Mouse (Mus musculus): ENCODE measurements around the gene Rpl35.
"Not testable (repeated sequence)": the region's sequence is repeated elsewhere in the genome, so short reads cannot be mapped to it uniquely, and the experiment has no call there.

The Rpl35 gene

DNA sequence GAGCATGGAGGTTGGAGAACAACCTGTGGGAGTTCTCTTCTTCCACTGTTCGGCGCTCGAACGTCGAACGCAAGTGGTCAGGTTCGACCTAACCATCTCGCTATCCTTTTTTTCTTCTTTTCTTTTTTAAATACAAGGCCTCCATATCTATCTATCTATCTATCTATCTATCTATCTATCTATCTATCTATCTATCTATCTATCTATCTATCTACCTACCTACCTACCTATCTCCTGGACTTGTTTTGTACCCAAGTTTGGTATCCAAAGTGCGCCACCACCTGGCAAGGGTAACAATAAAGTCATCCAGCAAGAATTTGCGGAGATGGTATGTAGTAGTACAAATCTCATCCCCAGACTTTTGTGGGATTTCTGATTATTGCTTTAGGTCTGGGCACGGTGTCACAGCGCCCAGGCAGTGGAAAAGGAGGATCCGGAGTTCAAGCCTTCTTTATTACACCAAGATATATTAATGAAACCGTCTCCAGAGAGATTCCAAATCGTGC is at the start of gene Rpl35:
Gene Rpl35 (minus strand): TSS at position 51 of the 506 bp plus-strand sequence.
- DNase-seq (ENCODE audit: extremely low spot score, low read depth, low spot score): no peak

DNA sequence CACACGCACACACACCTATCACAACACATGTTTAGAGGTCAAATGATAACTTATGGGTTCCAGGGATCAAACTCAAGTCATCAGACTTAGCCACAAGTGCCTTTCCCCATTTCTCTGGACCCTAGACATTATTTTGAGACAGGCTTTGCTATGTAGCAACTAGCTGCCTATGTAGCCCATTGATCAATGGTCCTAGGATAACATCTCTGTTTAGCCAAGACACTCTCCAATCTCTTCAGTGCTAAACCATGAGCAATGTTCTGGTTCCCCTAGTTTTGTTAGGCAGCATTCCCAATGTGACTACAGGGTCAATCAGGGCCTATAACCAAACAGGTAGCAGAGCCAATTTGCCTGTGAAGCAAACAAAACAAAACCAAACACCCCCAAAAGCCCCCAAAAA is 43.1 kb upstream of the Rpl35 start:
- DNase-seq (ENCODE audit: extremely low spot score, low read depth, low spot score): no peak

DNA sequence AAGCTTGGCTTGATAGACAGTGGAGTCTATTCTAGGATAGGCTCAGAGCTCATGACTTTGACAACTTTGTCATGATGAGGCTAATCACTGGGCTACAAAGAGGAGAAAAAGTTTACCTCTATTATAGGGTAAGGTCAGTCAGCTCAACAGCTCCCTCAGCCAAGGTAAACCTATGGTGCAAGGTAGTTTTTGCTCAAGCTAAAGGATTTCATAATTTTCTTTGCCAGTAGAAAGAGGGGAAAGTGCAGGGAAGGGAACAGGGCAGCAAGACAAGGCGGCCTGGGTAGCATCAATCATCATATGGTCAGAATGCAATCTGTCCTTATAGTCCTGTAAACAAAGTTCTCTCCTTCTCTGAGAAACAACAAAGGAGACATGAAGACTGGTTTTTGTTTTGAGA is 34.8 kb upstream of the Rpl35 start:
- no peak for DNase-seq (ENCODE audit: extremely low spot score, low read depth, low spot score)

DNA sequence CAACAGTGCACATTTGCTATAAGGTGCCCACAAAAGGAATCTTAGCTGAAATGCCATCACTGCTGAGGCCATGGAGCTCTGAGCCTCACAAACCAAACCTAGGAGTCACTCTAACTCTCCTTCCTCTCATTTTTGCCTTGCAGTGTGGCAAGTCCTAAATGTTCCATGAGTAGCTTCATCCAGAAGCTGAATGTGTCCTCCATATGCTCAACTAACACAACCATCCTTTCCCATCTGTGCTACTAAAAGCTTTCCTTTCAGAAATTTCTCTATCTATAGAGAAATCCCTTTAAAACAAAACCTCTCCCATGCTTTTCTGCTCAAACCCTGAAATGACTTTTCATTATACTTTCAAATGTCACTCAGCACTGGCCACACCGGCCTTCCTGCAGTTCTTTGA is 26.2 kb upstream of the Rpl35 start:
- DNase-seq (ENCODE audit: extremely low spot score, low read depth, low spot score): no peak

DNA sequence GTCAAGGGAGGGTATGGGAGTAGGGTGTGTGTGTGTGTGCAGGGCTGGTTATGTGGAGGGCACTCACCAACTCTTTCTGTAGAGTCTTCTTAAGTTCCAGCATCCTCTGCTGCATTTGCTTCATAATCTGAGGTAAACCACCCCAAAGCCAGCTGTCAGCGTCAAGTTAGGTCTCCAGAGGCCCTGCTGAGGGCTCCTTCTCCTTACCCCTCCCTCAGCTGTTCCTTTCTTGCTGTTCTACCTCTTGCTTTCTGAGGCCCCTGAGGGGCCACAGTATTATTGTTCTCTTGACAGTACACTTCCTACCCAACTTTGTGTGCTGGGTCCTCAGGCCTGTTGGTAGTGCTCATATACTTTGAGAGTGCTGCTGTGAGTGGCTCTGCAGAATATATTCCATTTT is 14.6 kb upstream of the Rpl35 start:
- no peak for DNase-seq (ENCODE audit: extremely low spot score, low read depth, low spot score)

DNA sequence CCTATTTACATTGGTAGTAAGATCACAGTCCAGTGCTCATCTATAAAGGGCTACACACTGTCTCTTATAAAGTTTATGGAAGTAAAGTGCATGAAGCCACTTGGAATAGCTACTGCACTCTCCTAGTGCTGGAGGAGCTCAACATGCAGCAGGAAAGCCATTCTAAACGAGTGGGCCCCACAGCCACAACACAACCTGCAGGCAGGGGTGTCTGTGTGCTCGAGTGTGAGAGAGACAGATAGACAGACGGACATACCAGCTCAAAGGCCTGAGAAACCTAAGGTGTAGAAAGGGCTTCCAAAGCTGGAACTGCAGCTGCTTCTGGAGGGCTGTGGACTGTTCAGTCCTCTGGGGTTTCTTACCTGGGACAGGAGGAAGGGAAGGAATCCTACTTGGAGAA is 11.2 kb upstream of the Rpl35 start:
- DNase-seq (ENCODE audit: extremely low spot score, low read depth, low spot score): no peak

DNA sequence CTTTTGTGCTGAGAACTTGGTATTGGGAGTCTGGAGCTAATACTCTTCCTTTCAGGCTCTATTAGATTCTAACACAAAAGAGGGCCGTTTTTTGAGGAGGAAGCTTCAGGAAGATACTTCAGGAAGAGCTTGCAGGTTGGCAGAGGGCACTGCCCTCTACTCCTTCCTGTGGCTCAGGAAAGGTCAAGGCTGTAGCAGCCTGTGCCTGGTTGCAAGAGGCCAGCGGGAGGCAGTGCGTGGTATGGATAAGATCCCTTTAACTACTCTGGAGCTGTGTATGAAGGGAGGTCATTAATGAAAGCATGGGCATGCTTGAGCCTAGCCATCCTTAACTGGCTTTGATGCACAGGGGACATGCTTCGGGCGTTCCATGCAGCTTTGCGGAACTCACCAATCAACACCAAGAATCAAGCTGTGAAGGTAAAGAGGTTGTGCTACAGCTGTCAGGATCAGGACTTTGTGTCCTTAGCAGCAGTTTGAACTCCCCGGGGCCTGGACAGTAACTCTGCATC is 7.4 kb upstream of the Rpl35 start:
- DNase-seq (ENCODE audit: extremely low spot score, low read depth, low spot score): no peak

DNA sequence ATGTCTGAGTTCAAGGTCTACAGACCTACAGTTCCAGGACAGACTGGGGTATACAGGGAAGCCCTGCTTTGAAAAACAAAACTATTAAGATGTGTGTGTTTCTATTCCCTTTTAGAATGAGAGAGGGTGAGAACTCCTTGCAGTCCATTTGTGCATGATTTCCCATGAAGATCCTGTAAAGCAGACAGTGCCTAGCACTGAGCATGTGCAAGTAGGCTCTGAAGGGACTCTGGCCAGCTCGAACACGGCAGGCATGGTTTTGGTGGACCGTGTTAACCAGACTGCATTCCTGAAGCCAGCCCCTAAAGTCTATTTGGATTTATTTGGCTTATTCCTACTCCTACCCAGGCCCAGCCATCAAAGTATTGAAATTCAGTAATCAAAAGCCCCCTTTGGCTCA is 6.5 kb upstream of the Rpl35 start:
- DNase-seq (ENCODE audit: extremely low spot score, low read depth, low spot score): no peak

DNA sequence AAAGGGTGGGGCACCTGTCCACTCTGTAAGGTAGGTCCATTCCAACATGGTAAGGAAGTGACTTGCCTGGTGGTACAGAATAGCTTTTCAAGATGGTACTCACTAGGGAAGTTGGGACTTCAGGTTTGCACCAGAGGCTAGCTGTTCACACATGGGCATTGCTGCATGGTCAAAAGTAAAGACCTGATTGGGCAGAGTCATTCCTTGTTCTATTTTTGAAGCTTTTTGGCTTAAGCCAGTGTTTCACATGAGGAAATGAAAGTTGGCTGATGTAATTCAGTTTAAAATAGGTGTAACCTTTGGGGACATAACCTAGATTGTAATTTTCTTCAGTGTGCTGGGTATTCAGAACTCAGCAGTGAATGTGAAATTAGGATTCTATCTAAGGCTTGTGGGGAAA is 5.8 kb upstream of the Rpl35 start:
- no peak for DNase-seq (ENCODE audit: extremely low spot score, low read depth, low spot score)

DNA sequence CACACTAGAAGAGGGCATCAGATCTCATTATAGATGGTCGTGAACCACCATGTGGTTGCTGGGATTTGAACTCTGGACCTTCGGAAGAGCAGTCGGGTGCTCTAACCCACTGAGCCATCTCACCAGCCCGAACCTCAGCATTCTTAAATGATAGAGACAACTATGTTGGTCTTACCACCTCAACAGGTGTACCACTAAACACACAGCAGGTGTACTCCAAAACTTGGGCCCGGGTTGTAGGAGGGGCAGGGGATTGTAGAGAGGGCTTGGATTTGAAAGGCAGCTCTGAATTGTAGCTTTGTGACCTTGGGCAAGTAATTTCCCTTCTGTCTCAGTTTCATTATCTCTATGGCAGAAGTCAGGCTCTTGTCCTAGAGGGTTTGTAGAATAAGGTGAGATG is 4.7 kb upstream of the Rpl35 start:
- DNase-seq (ENCODE audit: extremely low spot score, low read depth, low spot score): not testable (repeated sequence)

DNA sequence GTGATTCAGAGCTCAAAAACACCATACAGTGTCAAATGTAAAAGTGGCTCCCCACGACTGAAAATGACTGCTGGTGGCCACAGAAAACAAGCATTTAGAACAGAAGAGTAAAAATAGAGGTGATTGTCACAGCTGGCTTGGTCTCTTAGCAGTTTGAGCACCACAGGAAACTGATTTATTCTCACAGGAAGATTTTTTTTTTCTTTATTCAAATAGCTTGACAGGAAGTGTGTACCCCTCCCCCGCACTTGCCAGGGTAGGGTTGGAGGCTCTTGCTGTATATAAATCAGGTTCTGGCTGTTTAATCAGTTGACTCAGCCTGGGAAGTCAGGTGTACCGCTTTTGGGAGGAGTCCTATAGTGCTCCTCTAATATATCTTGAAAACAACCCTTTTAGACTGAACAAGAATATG is 3.5 kb upstream of the Rpl35 start:
- no peak for DNase-seq (ENCODE audit: extremely low spot score, low read depth, low spot score)

DNA sequence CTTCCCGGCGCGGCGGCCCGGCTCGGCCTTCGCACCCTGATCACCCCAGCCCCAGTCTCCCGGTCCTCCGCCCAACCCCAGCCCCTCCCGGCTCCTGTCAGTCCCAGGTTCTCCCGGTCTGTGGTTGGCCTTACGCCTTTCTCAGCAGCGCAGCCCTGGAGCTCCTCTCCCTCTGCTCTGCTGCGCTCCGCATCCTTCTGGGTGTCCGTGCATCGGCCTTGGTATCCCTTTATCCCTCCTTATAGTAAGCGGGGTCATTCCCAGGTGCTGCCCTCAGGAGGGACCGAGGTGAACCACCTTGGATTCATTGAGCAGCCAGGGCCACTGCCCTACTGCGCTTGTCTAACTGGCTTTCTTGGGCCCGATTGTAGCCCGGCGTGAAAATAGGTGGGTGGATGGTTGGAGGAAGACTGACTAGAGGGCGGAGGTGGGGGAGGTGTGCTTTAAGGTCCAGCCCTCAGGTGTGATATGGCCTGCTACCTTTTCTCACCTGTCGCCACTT is 3.0 kb upstream of the Rpl35 start:
- DNase-seq (ENCODE audit: extremely low spot score, low read depth, low spot score): no peak

DNA sequence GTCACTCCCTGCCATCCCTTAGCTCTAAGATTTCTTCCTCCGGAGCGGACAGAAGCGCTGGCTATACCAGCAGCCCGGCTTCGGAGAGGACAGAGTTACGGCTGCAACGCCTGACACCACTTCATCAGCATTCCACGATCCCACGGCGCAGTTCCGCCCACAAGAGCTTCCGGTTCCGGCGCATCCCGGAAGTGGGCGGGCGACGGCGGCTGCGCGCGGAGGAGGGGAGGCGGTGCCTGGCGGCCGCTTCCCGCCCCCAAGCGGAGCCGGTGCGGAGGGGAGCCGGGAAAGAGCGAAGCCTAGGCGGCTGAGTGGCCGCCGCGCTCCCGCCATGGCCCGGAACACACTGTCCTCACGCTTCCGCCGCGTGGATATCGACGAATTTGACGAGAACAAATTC is 2.4 kb upstream of the Rpl35 start:
- DNase-seq (ENCODE audit: extremely low spot score, low read depth, low spot score): peak; percentile 62

DNA sequence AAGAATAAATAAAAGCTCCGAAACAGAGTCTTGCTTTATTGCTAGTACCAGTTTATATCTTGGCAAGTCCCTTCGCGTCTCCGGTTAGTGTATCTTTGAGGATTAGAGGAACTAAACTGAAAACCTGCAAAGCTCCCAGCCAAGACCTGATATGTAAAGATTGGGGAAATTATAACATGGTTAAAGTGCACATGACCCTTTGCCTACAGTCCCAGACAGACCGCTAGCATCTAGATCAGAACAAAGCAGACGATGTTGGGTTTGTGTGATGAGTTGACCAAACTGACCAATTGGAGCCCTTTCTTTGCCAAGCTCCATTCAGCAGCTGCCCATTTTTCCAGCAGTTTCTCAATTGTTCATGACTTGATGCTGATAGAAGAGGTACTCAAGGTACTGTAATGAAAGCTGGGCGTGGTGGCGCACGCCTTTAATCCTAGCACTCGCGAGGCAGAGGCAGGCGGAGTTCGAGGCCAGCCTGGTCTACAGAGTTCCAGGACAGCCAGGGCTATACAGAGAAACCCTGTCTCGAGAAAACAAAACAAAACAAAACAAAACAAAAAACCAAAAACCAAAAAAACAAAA is 816 bp upstream of the Rpl35 start:
- no peak for DNase-seq (ENCODE audit: extremely low spot score, low read depth, low spot score)

DNA sequence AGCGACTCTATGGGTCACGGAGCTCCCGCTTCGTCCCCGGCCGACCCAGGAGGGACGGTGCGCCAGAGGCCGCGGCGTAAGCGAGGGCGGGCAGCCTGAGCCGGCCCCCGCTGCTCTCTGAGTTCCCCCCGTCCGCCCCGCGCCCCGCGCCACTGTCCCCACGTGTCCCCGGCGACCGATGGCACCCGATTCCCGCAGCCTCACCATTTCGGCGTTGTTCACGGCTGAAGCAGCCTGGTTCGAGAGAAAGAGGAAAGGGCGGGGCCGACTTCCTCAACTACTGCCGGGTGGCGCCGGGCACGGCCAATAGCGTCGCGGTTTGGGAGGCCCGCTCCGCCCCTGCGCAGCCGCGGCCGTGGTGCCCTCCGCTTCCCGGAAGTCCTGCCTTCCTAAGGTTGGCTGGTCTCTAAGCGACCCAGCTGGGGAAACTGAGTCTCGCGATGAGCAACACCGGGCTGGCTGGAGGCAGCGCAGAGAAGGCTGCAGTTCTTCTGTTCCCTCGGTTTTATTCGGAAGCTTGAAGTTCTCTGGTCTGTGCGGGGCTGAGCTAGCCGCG is 466 bp downstream of the Rpl35 start, which contains the start of gene Arpc5l:
Gene Arpc5l (plus strand): TSS at position 469 of the 556 bp plus-strand sequence.
- DNase-seq (ENCODE audit: extremely low spot score, low read depth, low spot score): peak; percentile 33

DNA sequence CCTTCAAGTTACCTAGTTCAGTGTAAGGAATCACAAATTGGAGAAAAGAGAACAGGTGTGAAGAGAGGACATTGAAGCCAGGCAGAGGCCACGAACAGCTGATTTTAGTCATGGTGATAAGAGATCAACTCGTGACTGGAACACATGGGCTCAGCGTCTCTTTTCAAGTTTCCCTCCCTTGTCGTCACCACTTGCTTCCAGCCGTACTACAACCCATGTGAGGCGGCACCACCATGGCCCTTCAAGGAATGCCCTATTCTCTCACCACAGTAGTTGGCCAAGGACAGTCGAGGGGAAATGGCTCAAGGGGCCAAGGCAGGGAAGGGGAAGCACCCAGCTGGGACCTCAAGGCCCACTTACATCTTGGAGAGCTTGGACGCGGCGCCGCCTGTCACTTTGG is 1.1 kb downstream of the Rpl35 start:
- no peak for DNase-seq (ENCODE audit: extremely low spot score, low read depth, low spot score)

DNA sequence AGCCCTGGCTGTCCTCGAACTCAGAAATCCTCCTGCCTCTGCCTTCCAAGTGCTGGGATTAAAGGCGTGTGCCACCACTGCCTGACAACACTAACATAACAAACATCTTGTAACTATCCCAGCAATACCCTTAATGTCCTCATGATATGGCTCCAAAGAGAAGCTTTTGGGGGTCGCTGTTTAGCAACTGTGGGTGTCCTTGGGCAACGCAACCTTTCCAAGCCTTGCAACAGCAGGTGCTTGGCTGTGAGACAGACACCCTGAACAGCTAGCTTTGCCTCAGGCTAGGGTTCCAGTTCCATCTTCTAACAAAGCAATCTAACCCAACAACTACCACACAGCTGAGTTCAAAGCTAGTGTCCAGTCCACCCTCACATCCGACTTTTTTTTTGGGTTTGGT is 1.9 kb downstream of the Rpl35 start:
- no peak for DNase-seq (ENCODE audit: extremely low spot score, low read depth, low spot score)

DNA sequence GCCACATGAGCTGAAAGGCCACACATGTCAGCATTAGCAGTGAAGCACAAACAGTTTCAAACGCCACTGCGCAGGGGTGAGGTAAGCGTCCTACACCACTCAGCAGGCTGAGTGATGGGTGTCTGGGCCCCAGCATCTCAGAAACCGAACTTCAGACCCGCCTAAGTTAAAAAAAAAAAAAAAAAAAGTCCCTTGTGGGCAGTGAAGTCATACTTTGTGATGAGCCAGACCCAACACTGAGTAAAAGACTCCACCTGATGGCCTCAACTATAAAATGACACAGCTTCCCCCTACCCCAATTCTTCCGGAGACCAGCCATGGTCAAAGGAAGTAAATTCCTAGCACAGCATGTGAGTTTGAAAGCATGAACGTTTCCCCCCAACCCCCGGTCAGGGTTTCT is 2.3 kb downstream of the Rpl35 start:
- no peak for DNase-seq (ENCODE audit: extremely low spot score, low read depth, low spot score)

DNA sequence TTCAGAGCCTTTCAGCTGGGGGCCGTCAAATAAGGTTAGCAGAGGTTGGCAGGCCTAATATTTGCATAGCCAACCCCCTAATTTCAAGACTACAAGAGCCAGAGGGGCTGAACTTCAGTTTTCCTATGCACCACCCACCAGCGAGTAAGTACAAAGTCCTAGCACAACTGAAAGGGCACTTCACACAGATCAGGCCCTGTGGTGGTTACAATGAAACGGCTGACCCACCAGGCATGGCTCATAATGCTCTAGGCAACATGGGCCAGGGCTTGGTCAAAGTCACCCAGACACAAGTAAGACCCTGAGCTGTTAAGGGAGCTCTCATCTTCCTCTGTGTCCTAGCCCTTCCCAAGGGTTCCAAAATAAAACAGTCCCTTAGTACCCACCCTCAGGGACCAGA is 3.6 kb downstream of the Rpl35 start:
- DNase-seq (ENCODE audit: extremely low spot score, low read depth, low spot score): no peak

DNA sequence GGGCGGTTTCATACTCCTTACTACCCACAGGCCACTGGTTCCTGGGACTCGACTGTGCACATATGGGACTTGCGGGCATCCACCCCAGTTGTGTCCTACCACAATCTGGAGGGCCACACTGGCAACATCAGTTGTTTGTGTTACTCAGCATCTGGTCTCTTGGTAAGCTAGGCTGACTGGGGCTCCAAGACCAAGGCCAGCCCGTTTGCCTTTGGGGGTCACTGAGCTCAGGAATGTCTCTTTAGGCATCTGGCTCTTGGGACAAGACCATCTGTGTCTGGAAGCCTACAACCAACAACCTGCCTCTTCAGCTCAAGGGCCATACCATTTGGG is 4.9 kb downstream of the Rpl35 start:
- no peak for DNase-seq (ENCODE audit: extremely low spot score, low read depth, low spot score)

DNA sequence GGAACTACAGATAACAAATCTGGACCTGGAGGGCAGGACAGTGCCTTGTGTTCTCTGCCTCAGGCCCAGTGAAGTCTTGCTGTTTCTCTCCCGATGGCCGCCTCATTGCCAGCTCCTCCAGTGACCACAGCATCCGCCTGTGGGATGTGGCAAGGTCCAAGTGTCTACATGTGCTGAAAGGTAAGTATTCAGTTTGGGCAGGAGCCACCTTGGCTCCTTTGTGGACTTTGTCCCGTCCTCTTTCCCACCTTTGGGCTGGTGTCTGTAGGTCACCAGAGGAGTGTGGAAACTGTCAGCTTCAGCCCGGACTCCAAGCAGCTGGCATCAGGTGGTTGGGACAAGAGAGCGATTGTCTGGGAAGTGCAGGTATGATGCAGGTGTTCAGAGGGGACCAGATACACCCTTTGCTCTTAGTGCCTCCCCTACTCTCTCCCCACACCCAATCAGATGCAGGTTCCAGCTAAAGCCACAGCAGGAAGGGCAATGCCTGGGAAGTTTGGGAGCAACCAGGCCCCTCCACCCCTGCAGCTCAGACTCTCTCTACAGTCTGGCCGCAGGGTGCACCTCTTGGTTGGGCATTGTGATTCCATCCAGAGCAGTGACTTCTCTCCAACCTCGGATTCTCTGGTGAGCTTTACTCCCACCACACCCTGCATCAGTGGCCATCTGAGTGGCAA is 5.4 kb downstream of the Rpl35 start:
- DNase-seq (ENCODE audit: extremely low spot score, low read depth, low spot score): no peak

DNA sequence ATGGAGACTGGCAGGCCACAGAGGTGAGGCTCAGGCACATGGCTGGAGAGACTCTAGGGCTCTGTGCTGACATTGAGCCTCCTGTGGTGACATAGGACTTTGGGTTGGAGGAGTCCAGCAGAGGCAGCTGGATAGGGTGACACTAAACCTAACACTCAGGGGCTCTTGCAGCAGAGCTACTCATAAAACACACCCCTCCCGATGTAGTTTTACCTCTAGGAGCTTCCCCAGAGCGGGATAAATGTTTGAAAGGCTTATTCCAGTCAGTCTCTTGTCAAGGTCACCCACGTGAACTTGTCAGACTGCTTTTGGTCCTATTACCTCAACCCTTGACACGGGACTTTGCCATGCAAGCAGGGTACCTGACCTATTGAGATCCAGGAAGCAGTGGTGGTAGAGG is 6.0 kb downstream of the Rpl35 start:
- DNase-seq (ENCODE audit: extremely low spot score, low read depth, low spot score): no peak

All from hindlimb bud, embryonic 11.5 days (tissue).